Mouse (Mus musculus) MEL (cell line): Measurements from ENCODE around the gene Adsl. TPM values are rescaled to one million over a fixed set of nuclear protein-coding genes. Genes with fewer than 3 reads are reported as not detected.

Experiments used
- DNase-seq: peaks from one replicate; pipeline ENCODE4 v3.0.0; 2011; ENCODE audit warnings: low read depth, low spot score
- H3K27ac ChIP-seq: 2 replicates; pipeline ENCODE4 v1.5.1; 2012; ENCODE audit warnings: low read depth, mild to moderate bottlenecking, control low read depth, low read length, moderate library complexity; ENCODE audit not compliant: control insufficient read depth
- H3K27me3 ChIP-seq, 2 experiments: fragments of 150-350 bp in 1 of 2; sonication (generic) in 1 of 2; 2 replicates each; pipeline ENCODE4 v1.6.1; 2012; ENCODE audit warnings: low read length in 2 of 2, mild to moderate bottlenecking in 2 of 2, improper control_type of control experiment in 1 of 2, moderate library complexity in 1 of 2; ENCODE audit not compliant: insufficient read depth in 2 of 2, control insufficient read depth in 1 of 2
- H3K36me3 ChIP-seq, 2 experiments: 2 replicates each; pipeline ENCODE4 v1.6.1; 2012 to 2014; ENCODE audit warnings: low read length in 2 of 2, improper control_type of control experiment in 1 of 2, inconsistent platforms in 1 of 2, mild to moderate bottlenecking in 1 of 2; ENCODE audit not compliant: insufficient read depth in 2 of 2, control insufficient read depth in 1 of 2
- H3K4me1 ChIP-seq, 2 experiments: fragments of 150-350 bp in 1 of 2; sonication (generic) in 1 of 2; 2 replicates each; pipeline ENCODE4 v1.6.1; 2012; ENCODE audit warnings: low read length in 2 of 2, improper control_type of control experiment in 1 of 2, mild to moderate bottlenecking in 1 of 2; ENCODE audit not compliant: insufficient read depth in 2 of 2, control insufficient read depth in 1 of 2
- H3K4me3 ChIP-seq, 2 experiments: fragments of 150-350 bp in 1 of 2; sonication (generic) in 1 of 2; 2 replicates each; pipeline ENCODE4 v1.5.1; 2012; ENCODE audit warnings: low read depth in 2 of 2, low read length in 2 of 2, mild to moderate bottlenecking in 2 of 2, moderate library complexity in 2 of 2, control low read depth in 1 of 2, improper control_type of control experiment in 1 of 2; ENCODE audit not compliant: control insufficient read depth in 1 of 2, insufficient read depth in 1 of 2
- H3K79me2 ChIP-seq: 2 replicates; pipeline ENCODE4 v1.6.1; 2012; ENCODE audit warnings: mild to moderate bottlenecking, low read length, moderate library complexity; ENCODE audit not compliant: control insufficient read depth, poor library complexity, insufficient read depth
- H3K9ac ChIP-seq: 2 replicates; pipeline ENCODE4 v1.6.1; 2012; ENCODE audit warnings: low read depth, mild to moderate bottlenecking, control low read depth, low read length, moderate library complexity; ENCODE audit not compliant: control insufficient read depth, poor library complexity, severe bottlenecking
- H3K9me3 ChIP-seq: fragments of 150-350 bp; sonication (generic); replicated peaks from 2 replicates; pipeline ENCODE4 v1.6.1; 2012; ENCODE audit warnings: mild to moderate bottlenecking, low read length, improper control_type of control experiment, moderate library complexity; ENCODE audit not compliant: insufficient read depth
- CHD1 ChIP-seq: IDR thresholded peaks from 2 replicates; pipeline ENCODE4 v1.6.1; 2012; ENCODE audit warnings: low read depth, mild to moderate bottlenecking, inconsistent platforms, low read length, improper control_type of control experiment
- CTCF ChIP-seq, 3 experiments: IDR thresholded peaks in 2 of 3; conservative IDR thresholded peaks in 1 of 3; 2 replicates each; pipeline ENCODE4 v1.5.1; 2011 to 2012; ENCODE audit warnings: low read length in 3 of 3, low read depth in 2 of 3, mild to moderate bottlenecking in 2 of 3, improper control_type of control experiment in 1 of 3, inconsistent platforms in 1 of 3, mixed read lengths in 1 of 3, moderate library complexity in 1 of 3; ENCODE audit not compliant: control insufficient read depth in 1 of 3, insufficient read depth in 1 of 3, poor library complexity in 1 of 3, severe bottlenecking in 1 of 3
- E2F4 ChIP-seq: IDR thresholded peaks from 2 replicates; pipeline ENCODE4 v1.6.1; 2011; ENCODE audit warnings: low read depth, low read length, improper control_type of control experiment, borderline replicate concordance
- ELF1 ChIP-seq: IDR thresholded peaks from 2 replicates; pipeline ENCODE4 v1.6.1; 2014; ENCODE audit warnings: low read depth, mild to moderate bottlenecking, inconsistent platforms, low read length, improper control_type of control experiment, moderate library complexity
- GABPA ChIP-seq: IDR thresholded peaks from 2 replicates; pipeline ENCODE4 v1.6.1; 2012; ENCODE audit warnings: low read depth, mild to moderate bottlenecking, inconsistent platforms, low read length, improper control_type of control experiment, moderate library complexity
- HCFC1 ChIP-seq: IDR thresholded peaks from 2 replicates; pipeline ENCODE4 v1.6.1; 2012; ENCODE audit warnings: low read depth, mild to moderate bottlenecking, inconsistent platforms, low read length, improper control_type of control experiment, moderate library complexity
- MAX ChIP-seq: IDR thresholded peaks from 2 replicates; pipeline ENCODE4 v1.6.1; 2011; ENCODE audit warnings: low read length, improper control_type of control experiment
- MYC ChIP-seq: IDR thresholded peaks from 2 replicates; pipeline ENCODE4 v1.6.1; 2011; ENCODE audit warnings: low read depth, mild to moderate bottlenecking, low read length, improper control_type of control experiment, moderate library complexity
- NELFE ChIP-seq: IDR thresholded peaks from 2 replicates; pipeline ENCODE4 v1.6.1; 2011; ENCODE audit warnings: low read depth, low read length, improper control_type of control experiment
- NRF1 ChIP-seq: IDR thresholded peaks from 2 replicates; pipeline ENCODE4 v1.6.1; 2014; ENCODE audit warnings: low read depth, mild to moderate bottlenecking, inconsistent platforms, low read length, improper control_type of control experiment, moderate library complexity; ENCODE audit not compliant: poor library complexity, insufficient read depth, severe bottlenecking
- POLR2A ChIP-seq, 2 experiments: IDR thresholded peaks; 2 replicates each; pipeline ENCODE4 v1.6.1; 2011 to 2012; ENCODE audit warnings: low read length in 2 of 2, mild to moderate bottlenecking in 2 of 2, control low read depth in 1 of 2, improper control_type of control experiment in 1 of 2, low read depth in 1 of 2, moderate library complexity in 1 of 2; ENCODE audit not compliant: control insufficient read depth in 1 of 2, insufficient read depth in 1 of 2, poor library complexity in 1 of 2
- POLR2AphosphoS2 ChIP-seq: IDR thresholded peaks from 2 replicates; pipeline ENCODE4 v1.6.1; 2011; ENCODE audit warnings: low read length, improper control_type of control experiment
- RCOR1 ChIP-seq: IDR thresholded peaks from 2 replicates; pipeline ENCODE4 v1.6.1; 2012; ENCODE audit warnings: low read depth, mild to moderate bottlenecking, inconsistent platforms, low read length, improper control_type of control experiment
- TAL1 ChIP-seq: IDR thresholded peaks from 2 replicates; pipeline ENCODE4 v1.6.1; 2012; ENCODE audit warnings: mild to moderate bottlenecking, inconsistent platforms, low read length, moderate library complexity, mixed read lengths
- UBTF ChIP-seq: IDR thresholded peaks from 2 replicates; pipeline ENCODE4 v1.6.1; 2012; ENCODE audit warnings: low read depth, mild to moderate bottlenecking, inconsistent platforms, low read length, improper control_type of control experiment, moderate library complexity, borderline replicate concordance; ENCODE audit not compliant: insufficient read depth
- ZKSCAN1 ChIP-seq: IDR thresholded peaks from 2 replicates; pipeline ENCODE4 v1.6.1; 2012; ENCODE audit warnings: low read depth, mild to moderate bottlenecking, inconsistent platforms, low read length, improper control_type of control experiment, moderate library complexity
- polyA plus RNA-seq, 2 experiments: library from polyadenylated mRNA; stranded (reverse) in 1 of 2; unstranded in 1 of 2; fragments of >175 nt in 1 of 2; fragments of >200 nt in 1 of 2; gene quantifications; 2 replicates each; pipeline versions ENCODE4 v1.2.1 to v1.2.4; 2012; ENCODE audit warnings: low replicate concordance in 2 of 2, low read depth in 1 of 2; ENCODE audit not compliant: insufficient read length in 2 of 2, insufficient read depth in 1 of 2, missing spikeins in 1 of 2
- total RNA-seq: library from RNA; depleted of rRNA; stranded (reverse); fragments of 300-350 nt; gene quantifications from 2 replicates; pipeline ENCODE4 v1.2.3, GENCODE M21; 2012

The Adsl gene
- total and polyA plus RNA-seq, 3 experiments = 304 to 365 (median 320) TPM

DNA sequence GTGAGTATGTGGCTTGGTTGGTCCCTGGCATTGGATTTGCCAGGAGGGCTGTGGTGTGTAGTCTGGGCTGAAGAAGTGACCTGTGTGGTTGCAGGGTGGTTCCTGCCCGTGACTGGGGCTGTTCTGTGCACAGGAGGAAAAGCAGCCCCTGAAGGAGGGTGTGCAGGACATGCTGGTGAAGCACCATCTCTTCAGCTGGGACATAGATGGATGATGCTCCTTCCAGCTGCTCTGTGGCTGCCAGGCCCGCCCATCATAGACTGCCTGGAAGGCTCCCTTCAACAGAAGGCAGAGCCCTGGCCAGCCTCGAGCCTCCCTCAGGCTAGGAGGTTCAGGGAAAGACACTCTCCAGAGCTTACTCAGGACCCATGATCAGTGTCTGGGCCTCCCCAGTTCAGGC lies 63.2 kb downstream of the Adsl start:
- no peak overlapping the region for H3K27ac ChIP-seq
- H3K27me3 ChIP-seq = no peaks in the 10 kb centered on the region
- no peaks in the 10 kb centered on the region for H3K36me3 ChIP-seq
- H3K9me3 ChIP-seq = no peaks in the 10 kb centered on the region
- no peaks in the 10 kb centered on the region for H3K4me1 ChIP-seq
- no peak for DNase-seq
- no peak overlapping the region for H3K4me3 ChIP-seq
- TF ChIP-seq GABPA (no peak), CHD1 (no peak), RCOR1 (no peak), POLR2A (IDR thresholded peaks at IDR 0.05; ENCODE audit: control insufficient read depth in 1 of 2, insufficient read depth in 1 of 2, low read depth in 1 of 2, low read length in 2 of 2, poor library complexity in 1 of 2) (no peak), E2F4 (no peak), HCFC1 (no peak), CTCF (IDR thresholded peaks at IDR 0.05 in 2 of 3, conservative IDR thresholded peaks at IDR 0.05 in 1 of 3; ENCODE audit: control insufficient read depth in 1 of 3, insufficient read depth in 1 of 3, low read depth in 2 of 3, low read length in 3 of 3, poor library complexity in 1 of 3, severe bottlenecking in 1 of 3) (no peak), NELFE (no peak)
- no peak overlapping the region for H3K9ac ChIP-seq
- no peaks in the 10 kb centered on the region for H3K79me2 ChIP-seq

DNA sequence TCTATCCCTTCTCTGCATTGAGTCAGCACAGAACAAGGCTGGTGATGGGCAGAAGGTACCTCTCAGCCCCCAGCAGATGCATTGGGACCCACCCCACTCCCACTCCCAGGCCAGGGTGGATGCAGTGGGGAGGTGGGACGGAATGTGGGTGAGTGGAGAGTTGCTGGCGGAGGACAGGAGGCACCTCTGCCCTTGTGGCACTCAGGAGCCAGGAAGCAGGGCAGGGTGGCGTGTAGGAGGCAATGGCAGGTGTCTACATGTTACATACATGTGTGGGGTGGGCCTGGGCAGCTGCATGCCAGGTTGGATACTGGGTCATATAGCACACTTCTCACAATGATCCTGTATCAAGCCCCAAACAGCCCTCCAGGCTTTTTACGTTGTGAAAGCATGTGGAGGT lies 64.1 kb downstream of the Adsl start:
- Histone ChIP-seq H3K4me1 (no peaks in the 10 kb centered on the region), H3K27ac (no peak overlapping the region), H3K27me3 (no peaks in the 10 kb centered on the region), H3K36me3 (no peaks in the 10 kb centered on the region), H3K4me3 (no peak overlapping the region), H3K9ac (no peak overlapping the region), H3K79me2 (no peaks in the 10 kb centered on the region), H3K9me3 (no peaks in the 10 kb centered on the region)
- TF ChIP-seq POLR2AphosphoS2 (no peak), UBTF (no peak), MAX (no peak), NRF1 (no peak), GABPA (no peak), MYC (no peak), ELF1 (no peak)
- no peak for DNase-seq

DNA sequence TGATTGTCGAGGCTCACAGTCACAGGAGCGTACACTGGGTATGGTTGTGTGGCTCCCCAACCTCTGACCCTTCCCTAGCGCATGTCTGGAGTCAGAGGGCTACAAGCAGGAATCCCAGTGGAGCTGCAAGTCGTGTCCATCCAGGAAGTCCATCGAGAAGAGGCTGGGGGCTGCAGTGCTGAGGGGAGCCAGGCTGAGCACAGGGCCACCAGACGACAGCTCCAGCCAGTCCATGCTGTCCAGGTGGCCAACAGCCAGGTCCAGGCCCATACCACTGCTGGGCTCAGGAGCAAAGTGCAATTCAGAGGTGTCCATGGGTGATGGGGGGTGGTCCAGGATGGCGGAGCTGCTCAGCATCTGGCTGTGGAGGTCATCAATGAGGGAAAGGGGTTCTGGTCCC lies 64.9 kb downstream of the Adsl start:
- Histone ChIP-seq H3K27me3 (no peaks in the 10 kb centered on the region), H3K4me1 (no peaks in the 10 kb centered on the region), H3K79me2 (no peaks in the 10 kb centered on the region), H3K27ac (no peak overlapping the region), H3K4me3 (no peak overlapping the region), H3K9ac (no peak overlapping the region), H3K9me3 (no peaks in the 10 kb centered on the region), H3K36me3 (no peaks in the 10 kb centered on the region)
- DNase-seq = no peak
- TF ChIP-seq ZKSCAN1 = no peak
- TF ChIP-seq ELF1 = no peak
- TF ChIP-seq TAL1 = no peak
- TF ChIP-seq HCFC1 = no peak
